Mouse (Mus musculus): Measurements from ENCODE around the gene S100a11.
"Not testable (repeated sequence)": the region's sequence is repeated elsewhere in the genome, so short reads cannot be mapped to it uniquely, and the experiment has no call there.

The S100a11 gene

GRCm38 (mm10) chr3:93522611-93523010 lies 2.3 kb downstream of the S100a11 start:
- no peak for DNase-seq

DNA sequence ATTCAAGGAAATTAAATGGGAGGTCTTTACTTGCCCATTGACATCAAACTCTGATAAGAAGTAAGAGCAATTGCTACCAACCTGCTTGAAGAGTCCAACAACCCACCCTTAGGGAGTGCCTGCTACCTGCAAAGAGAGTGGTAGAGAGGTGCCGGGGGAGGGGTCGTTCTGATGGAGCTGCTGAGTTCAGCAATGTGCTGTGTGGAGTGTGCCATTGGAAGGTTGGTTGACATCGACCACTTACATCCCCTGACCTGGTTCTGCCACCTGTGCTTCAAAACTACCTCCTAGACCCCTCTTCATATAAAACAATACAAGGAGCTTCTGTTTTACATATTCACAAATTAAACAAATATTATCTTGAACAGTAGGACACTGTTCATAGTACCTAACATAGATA lies 7.0 kb downstream of the S100a11 start:
- DNase-seq, result no peak

DNA sequence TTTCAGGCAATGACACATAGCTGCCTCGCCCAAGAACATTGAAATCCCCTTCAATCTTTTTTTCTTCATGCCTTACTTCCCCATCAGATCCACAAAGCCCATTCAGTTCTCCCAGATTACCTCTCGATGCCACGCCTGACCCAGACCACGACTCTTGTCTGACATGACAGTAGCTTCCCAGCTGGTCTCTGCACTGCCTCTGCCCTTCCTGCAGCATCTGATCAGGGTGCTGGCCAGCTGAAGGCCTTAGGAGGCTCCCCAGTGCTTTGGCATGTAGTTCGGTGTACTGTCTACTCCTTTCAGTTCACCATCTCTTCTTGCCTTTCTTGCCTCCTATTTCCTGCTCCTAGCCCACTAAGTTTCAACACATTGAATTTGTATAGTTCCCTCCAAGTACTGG lies 8.5 kb downstream of the S100a11 start:
- DNase-seq, result no peak

GRCm38 (mm10) chr3:93537068-93537576 lies 16.8 kb downstream of the S100a11 start:
- no peak for DNase-seq

DNA sequence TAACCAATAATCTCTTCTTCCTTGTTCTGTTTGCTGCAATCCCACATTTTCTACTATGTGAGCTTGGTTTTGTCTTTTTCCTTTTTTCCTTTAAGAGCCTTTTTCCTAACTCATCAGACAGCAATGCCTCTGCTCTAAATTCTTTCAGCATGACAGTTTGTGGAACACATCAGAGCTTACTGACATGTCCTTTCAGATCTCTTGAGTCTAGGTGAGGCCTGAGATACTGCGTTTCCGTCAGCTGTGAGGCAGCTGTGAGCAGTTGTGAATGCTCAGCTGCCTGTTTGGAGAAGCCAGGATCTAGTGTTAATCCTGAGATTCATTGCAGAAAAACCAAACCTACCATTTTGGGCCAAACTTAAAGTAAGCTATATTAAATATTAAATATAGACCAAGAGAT lies 18.2 kb downstream of the S100a11 start:
- DNase-seq, result no peak

GRCm38 (mm10) chr3:93541501-93541900 lies 21.2 kb downstream of the S100a11 start:
- DNase-seq, result no peak

DNA sequence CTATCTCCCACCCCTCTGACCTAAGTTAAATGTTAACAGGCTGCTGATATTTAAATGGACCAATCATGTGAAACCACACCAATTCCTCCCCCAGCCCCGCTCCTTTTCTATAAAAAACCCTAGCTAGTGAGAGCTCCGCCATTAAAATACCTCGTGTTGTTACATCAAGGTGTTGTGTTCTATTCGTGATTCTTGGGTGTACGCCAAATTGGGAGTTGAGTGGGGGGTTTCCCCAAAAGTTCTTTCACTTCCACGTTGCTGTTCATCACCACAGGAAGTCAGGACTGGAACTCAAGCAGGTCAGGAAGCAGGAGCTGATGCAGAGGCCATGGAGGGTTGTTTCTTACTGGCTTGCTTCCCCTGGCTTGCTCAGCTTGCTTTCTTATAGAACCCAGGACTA lies 23.9 kb downstream of the S100a11 start:
- not testable (repeated sequence) for DNase-seq

DNA sequence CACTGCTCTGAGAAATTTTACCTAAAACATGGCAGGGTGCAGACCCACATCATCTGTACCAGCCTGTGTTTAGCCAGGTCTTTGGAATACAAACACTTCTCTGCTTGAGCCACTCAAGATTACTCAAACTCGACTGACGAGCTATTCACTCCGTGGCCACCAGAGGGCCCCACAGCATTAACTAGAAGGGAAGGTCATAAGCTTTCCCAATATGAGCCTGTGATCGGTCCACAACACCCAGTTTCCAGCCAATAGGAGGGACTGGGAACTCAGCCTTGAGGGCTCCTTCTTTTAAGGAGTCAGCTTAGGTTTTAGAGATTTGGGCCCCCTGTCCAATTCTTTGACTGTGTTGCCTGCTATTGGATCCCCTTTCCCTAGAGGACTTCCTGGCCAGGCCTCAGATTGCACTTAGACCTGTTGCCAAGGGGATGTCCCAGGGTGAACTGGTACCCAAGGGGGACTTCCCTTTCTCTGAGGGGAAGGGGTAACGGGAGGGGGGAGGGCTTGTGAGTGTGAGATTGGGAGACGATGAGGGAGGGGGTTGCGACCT lies 26.9 kb downstream of the S100a11 start:
- peak; percentile 13 for DNase-seq

DNA sequence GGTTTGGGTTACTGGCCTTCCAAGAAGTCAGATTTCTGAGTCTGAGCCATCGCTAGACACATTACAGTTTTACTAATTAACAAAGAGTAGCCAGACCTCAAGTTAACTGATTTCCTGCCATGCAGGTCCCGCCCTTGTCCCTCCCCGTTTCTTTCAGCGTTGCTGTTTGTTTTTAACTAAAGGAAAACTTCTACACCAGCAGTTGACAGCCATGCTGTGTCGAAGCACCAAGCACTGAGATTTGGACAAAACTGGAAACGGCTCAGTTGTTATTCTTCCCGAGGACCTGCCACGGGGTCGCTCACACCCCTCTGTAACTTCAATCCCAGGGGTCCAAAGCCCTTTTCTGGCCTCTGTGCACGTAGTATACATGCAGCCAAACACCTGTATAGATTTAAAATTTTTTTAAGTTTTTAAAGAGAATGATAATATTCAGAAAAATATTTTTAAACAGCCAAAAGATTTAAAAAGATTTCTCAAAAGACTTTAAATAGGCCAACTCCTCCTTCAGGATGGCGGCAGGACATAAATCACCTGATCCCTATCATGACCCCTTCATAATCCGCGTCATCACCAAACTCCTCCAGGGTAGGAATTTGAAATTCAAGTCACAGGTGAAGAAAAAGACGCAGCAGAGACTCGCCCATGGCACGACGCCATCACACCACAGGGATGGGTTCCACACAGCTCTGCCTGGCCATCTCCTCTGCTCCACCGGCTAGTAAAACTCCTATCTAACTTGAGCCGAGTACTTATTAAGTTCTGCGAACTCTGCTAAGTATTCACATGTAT lies 27.7 kb downstream of the S100a11 start:
- no peak for DNase-seq

DNA sequence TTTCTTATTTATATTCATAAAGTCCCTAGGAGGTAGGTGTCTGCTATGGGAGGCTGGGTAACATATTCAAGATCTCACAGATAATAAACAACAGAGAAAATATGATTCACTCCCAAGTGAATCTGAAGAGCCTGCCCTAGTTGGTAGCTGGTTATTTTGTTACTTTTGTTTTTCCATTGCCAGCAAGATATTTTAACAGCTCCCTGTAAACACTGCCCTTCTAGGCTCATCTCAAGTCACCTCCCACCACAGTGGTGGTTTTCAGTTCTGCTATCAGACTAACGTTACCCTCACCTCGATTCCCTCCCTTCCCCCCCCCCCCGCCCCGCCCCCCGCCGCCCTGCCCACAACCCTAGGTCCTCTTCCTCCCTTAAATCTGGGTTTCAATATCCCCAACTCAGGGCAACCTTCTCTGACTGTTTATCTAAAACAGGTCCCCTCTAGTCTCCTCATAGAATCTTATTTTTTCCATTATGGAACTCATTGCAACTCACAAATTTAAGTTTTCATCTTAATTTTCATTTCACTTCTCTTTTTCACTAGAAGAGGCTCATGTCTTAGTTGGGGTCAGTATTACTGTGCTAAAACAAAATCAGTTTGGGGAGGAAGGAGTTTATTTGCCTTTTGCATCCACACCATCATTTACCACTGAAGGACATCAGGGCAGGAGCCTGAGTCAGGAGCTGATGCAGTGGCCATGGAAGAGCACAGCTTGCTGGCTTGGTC lies 28.4 kb downstream of the S100a11 start:
- DNase-seq, result no peak

GRCm38 (mm10) chr3:93549986-93550385 lies 29.7 kb downstream of the S100a11 start:
- DNase-seq, result no peak

DNA sequence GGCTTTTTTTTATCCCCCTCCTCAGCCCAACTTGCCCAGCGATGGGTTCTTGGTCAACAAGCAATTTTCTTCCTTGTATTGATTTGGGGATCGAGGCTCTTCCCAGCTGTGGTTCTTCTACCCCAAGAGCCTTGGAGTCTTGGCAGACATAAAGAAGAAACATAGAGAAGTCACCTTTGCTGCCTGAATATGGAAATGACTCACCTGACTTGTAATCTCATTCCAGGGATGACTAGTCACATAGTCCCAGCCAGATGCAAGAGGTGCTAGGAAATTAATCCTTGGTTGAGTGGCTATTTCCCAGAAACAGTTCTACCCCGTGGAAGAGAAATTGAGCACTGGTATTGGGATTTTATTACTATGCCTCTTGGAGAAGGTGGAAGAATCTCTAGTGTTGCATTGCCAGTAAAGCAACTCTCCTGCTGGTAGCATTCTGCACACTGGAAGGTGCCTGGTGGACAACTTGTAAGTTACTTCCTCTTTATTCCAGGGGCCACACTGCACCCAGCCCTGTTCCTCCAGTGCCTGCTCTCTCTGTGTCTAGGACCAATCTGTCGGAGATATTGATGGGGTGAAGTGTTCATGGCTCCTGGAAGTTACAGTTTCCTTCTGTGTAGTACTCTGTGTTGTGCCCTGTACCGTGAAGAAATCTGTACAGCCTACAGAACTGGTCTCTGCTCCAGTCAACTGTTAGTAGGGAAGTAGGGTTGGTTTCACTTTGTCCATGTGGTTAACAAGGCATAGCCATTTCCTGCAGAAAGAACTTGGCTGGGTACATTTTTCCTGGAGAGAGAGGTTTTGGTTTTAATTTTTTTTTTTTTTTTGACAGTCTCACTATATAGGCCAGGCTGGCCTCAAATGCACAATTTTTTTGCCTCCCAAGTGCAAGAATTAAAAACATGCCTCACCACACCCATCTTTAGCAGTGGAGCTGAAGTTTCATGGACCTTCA lies 31.9 kb downstream of the S100a11 start:
- DNase-seq, result no peak

GRCm38 (mm10) chr3:93553311-93553710 lies 33.0 kb downstream of the S100a11 start:
- DNase-seq, result no peak

GRCm38 (mm10) chr3:93553765-93554378 lies 33.6 kb downstream of the S100a11 start:
- DNase-seq, result no peak

DNA sequence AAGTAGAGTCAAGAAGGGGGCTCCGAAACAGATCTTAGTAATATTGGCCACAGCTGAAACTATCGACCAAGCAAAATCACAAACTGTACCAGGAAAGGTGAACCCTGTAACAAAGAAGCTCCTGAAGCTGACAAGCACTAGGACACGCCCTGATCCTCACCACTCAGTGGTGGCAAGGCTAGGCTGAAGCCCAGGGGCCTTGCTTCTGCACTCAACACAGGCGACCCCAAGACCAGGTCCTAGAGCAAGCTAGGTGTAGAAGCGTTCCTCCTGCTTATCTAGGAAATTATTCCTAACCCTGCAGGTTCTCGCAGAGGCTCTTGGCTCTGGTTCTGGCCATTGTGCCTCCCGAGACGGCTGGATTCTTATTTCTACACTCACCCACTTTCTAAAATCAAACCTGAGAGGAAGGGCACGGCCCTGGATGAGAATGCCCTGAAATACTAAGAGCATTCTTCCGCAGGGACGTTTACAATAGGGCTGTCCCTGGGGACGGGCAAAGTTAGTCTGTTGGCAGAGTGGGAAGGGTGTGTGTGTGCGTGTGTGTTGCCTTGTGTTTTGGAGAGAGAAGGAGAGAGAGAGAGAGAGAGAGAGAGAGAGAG lies 34.2 kb downstream of the S100a11 start:
- DNase-seq, result no peak

DNA sequence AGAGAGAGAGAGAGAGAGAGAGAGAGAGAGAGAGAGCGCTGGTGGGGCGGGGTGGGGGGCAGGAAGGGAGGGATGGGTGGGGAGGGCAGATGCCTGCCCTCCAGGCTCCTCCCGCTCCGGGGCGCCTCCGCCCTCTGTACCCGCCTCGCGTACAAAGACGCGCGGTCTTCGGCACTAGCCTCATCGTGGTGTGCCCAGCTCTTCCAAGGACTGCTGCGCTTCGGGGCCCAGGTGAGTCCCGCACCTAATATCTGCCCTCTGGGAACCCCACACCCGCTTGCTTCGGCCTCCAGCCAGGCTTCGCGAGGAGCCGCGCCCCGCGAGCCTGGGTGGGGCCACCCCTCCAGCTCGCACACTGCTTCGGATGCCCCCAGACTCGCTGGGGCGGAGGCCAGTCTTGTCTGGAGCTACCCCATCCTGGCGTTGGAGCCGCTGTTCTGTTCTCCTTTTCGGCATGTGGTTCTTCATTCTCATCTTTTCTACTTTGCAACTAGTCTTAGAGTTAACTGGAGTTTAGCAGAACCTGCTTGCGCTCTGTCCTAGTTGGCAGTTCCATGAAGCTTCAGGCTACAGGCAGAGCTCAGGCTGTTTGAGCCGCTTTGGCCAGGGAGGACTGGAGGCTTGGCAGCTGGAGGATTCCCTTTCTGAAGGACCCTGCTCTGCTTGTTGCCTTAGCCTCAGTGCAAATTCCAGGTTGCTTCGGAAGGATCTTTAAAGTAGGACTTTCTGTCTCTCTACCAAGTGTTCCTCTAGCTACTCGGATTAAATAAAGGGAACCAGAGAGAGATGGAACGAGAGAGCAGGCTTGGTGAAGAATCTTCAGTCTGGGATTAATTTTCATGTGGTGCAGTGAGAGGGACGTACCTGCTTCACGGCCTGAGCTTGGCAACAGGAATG lies 34.9 kb downstream of the S100a11 start, which contains the start of gene S100a10:
S100a10 (plus strand) TSS at position 100 of the 897 bp plus-strand sequence.
- no peak for DNase-seq

DNA sequence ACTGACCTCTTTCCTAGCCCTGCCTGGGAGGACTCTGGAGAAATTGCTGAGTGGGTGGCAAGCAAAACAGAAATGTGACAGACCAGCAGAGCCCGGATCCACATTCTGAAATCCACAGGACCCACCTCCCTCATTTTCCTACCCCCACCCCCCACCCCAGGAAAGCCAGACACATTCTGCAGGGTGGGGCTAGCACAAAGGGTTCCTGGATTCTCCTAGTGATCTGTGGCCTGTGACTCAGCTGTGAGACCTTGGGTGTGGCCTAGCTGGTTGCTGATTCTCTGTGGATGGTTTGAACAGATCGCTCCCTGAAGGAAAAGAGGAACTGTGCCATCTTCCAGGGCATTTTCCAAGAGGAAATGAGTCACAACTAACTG lies 35.6 kb downstream of the S100a11 start:
- DNase-seq, result no peak

DNA sequence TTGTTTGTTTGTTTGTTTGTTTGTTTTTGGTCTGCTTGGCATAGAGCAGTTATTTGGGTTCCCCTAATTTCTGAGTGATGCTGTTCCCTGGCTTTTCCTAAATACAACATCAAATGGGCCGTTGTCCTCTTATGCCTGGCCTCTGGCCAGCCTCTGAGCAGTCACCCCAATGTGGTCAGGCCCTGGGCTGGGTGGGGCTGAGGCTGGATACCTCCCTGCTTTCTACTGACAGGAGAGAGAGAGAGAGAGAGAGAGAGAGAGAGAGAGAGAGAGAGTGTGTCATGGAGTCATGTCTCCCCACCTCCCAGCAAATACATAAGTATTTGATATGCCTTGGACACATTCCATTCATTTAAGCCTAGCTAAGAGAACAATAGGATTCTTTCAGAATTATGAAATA lies 36.3 kb downstream of the S100a11 start:
- no peak for DNase-seq

DNA sequence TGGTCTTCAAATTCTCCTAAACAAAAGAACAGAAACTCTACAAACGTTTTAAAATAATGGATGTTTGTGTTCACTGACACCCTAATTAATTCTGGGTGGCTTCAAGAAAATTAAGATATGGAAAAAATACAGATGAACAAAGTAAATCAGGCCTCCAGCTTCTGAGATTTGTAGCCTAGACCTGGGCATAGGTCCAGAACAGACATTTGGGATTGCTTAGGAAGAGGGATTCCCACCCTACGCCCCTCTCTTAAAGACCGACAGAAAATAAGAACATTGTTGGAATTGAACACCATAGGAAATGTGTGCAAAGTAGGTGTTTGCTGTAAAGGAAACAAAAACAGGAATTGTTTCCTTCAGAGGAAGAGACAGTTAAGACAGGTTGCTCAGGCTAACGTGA lies 37.2 kb downstream of the S100a11 start:
- no peak for DNase-seq

DNA sequence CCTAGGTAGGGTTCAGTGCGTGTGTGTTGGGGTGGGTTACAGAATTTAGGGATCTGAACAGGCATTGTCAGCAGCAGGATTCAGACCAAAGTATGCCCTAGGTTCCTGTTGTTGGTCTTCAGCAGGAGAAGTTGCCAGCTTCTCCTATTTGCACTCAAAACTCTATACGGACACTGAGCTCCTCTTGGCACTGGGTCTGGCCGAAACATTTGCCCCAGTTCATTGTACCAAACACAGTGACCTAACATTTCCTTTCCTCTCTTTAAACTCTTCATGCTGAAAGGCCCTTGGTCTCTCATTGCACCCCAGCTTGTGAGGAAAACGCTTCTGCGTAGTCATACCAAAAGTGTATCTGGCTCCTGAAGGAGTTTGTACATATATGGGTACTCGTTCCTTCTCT lies 39.7 kb downstream of the S100a11 start:
- no peak for DNase-seq

DNA sequence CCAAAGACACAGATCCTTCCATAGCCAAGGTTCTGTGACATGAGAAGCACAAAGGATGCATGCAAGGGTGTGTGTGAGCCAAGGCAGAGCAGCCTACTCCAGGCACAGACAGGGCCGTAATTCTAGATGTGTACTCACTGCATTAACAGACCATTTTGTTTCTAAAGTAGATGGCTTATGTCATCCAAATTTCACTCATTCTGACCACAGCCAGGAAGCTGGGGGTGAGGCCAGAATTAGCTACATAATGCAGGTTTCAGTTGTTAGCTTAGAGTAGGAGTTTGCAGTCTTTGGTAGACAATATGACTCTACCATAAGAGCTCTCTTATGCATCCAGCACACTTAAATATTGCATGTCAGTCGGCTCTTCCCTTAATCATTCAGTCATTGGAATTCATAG lies 42.1 kb downstream of the S100a11 start:
- DNase-seq, result no peak

All from cerebellum, adult 11 months (tissue).